In the genomic region with DNA sequence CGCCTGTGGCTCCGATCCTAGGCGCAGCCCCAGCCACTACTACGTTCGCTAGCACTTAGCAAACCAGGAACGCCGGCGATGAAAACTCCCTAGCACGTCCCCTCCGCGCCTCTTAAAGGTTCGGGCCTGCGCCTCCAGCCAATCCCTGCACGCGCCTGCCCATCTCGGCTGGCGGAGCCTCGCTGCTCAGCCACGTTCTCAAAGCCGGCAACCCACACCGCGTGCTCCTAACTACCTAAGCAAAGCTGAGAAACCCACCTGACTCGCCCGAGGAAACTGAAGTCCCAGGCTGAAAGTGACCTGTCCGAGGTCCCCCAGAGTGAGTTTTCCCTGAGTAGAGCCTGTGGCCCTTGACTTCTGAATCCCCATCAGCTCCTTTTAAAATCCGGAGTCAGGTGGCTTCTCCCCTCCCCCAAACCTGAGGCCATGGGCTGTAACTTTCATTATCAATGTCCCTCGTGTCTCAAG, we compare ENCODE assay signal across 8 mouse cellular contexts. TPM values are rescaled to one million over a fixed set of nuclear protein-coding genes. Genes with fewer than 3 reads are reported as not detected.
DNase-seq lines count a peak whose midpoint lies in the region; ATAC-seq and TF ChIP-seq lines count a peak whose summit lies in the region.

Gene Mfsd2a (minus strand): TSS at position 89 of the 468 bp plus-strand sequence.

- no peaks in the 10 kb centered on the region for H3K36me3 ChIP-seq in E14TG2a.4 (ENCODE audit: insufficient read depth, low read length)
- H3K36me3 ChIP-seq in forebrain, embryonic 14.5 days (ENCODE audit: control insufficient read depth, insufficient read depth, low read length): peaks cover 8% of the 10 kb centered on the region; the same call in 1 of the 2 replicates
- peaks cover 31% of the 10 kb centered on the region for H3K36me3 ChIP-seq in hindbrain, embryonic 10.5 days
- no peaks in the 10 kb centered on the region for H3K36me3 ChIP-seq in neural tube, embryonic 15.5 days

- H3K27ac ChIP-seq in forebrain, embryonic 14.5 days (ENCODE audit: low read depth, low read length): peak within 1 kb of the TSS; percentile 46
- peak within 1 kb of the TSS; percentile 94 for H3K27ac ChIP-seq in hindbrain, embryonic 10.5 days
- peak within 1 kb of the TSS; percentile 51; the same call in 1 of the 2 replicates for H3K27ac ChIP-seq in neural tube, embryonic 15.5 days (replicated peaks)

- H3K4me3 ChIP-seq in E14TG2a.4 (replicated peaks; ENCODE audit: low read length): peak within 1 kb of the TSS; percentile 75
- peak within 1 kb of the TSS; percentile 62 for H3K4me3 ChIP-seq in forebrain, embryonic 14.5 days (ENCODE audit: low read depth, low read length)
- H3K4me3 ChIP-seq in hindbrain, embryonic 10.5 days: peak within 1 kb of the TSS; percentile 86
- peak within 1 kb of the TSS; percentile 31 for H3K4me3 ChIP-seq in lung, adult 2 months (replicated peaks; ENCODE audit: extremely low read depth, low read depth, low read length)
- peak within 1 kb of the TSS; percentile 59 for H3K4me3 ChIP-seq in neural tube, embryonic 15.5 days (replicated peaks)

- H3K4me1 ChIP-seq in E14TG2a.4 (replicated peaks; ENCODE audit: low read depth, low read length): peaks cover 25% of the 10 kb centered on the region
- peaks cover 32% of the 10 kb centered on the region for H3K4me1 ChIP-seq in forebrain, embryonic 14.5 days (ENCODE audit: control insufficient read depth, insufficient read depth, low read length)
- H3K4me1 ChIP-seq in hindbrain, embryonic 10.5 days (replicated peaks): peaks cover 57% of the 10 kb centered on the region
- no peaks in the 10 kb centered on the region; the same call in 1 of the 2 replicates for H3K4me1 ChIP-seq in lung, adult 2 months (ENCODE audit: control insufficient read depth, insufficient read depth, low read length)
- peaks cover 42% of the 10 kb centered on the region for H3K4me1 ChIP-seq in neural tube, embryonic 15.5 days

- no peak for TF ChIP-seq CTCF in E14TG2a.4 (conservative IDR thresholded peaks at IDR 0.05; ENCODE audit: low read length)
- TF ChIP-seq CTCF in lung, adult 2 months (IDR thresholded peaks at IDR 0.05; ENCODE audit: insufficient read depth, low read length): no peak

- H3K9me3 ChIP-seq in E14TG2a.4 (ENCODE audit: low read length): no peaks in the 10 kb centered on the region
- no peaks in the 10 kb centered on the region for H3K9me3 ChIP-seq in forebrain, embryonic 14.5 days (replicated peaks; ENCODE audit: control insufficient read depth, low read length)
- H3K9me3 ChIP-seq in hindbrain, embryonic 10.5 days: no peaks in the 10 kb centered on the region
- H3K9me3 ChIP-seq in neural tube, embryonic 15.5 days (replicated peaks): no peaks in the 10 kb centered on the region

- H3K27me3 ChIP-seq in E14TG2a.4 (ENCODE audit: insufficient read depth, low read length): peaks cover 84% of the 10 kb centered on the region
- H3K27me3 ChIP-seq in forebrain, embryonic 14.5 days (replicated peaks; ENCODE audit: control insufficient read depth, insufficient read depth, low read length): 0 out of 2 replicates have a peak, but pooled peaks cover 3% of the 10 kb centered on the region
- peaks cover 39% of the 10 kb centered on the region for H3K27me3 ChIP-seq in hindbrain, embryonic 10.5 days (ENCODE audit: insufficient read depth, poor library complexity, severe bottlenecking)
- H3K27me3 ChIP-seq in neural tube, embryonic 15.5 days (replicated peaks): no peaks in the 10 kb centered on the region; the same call in 1 of the 2 replicates

- TF ChIP-seq POLR2A in lung, adult 2 months (IDR thresholded peaks at IDR 0.05; ENCODE audit: borderline replicate concordance, extremely low read depth, low read depth, low read length): peak; percentile 37; the same call in 1 of the 2 replicates

- under 1% methylated on average over 27 of the region's 27 CpGs for WGBS in forebrain, embryonic 14.5 days
- under 1% methylated on average over 27 of the region's 27 CpGs for WGBS in hindbrain, embryonic 10.5 days
- WGBS in lung, adult 2 months: under 1% methylated on average over 27 of the region's 27 CpGs
- WGBS in neural tube, embryonic 15.5 days: under 1% methylated on average over 27 of the region's 27 CpGs

- H3K9ac ChIP-seq in forebrain, embryonic 14.5 days (ENCODE audit: low read length): peak within 1 kb of the TSS; percentile 74
- peak within 1 kb of the TSS; percentile 60 for H3K9ac ChIP-seq in neural tube, embryonic 15.5 days (replicated peaks)

- DNase-seq in adrenal gland, postnatal 25 days: peak; percentile 66
- DNase-seq in forebrain, embryonic 14.5 days (ENCODE audit: low spot score): peak; percentile 88
- peak; percentile 82 for DNase-seq in hindbrain, embryonic 10.5 days (ENCODE audit: low spot score)
- peak; percentile 35 to 72 for DNase-seq in layer of hippocampus, adult 8-10 months (ENCODE audit: low spot score in 2 of 2)
- DNase-seq in lung, adult 2 months: peak; percentile 64
- peak; percentile 68 for DNase-seq in thymus, postnatal 4 days

- peak; percentile 85 for ATAC-seq in forebrain, embryonic 14.5 days
- ATAC-seq in neural tube, embryonic 15.5 days (ENCODE audit: low FRiP score): peak; percentile 80

- peak within 1 kb of the TSS; percentile 99 for H3K4me2 ChIP-seq in forebrain, embryonic 14.5 days (ENCODE audit: low read length)
- peak within 1 kb of the TSS; percentile 100 for H3K4me2 ChIP-seq in neural tube, embryonic 15.5 days

RNA-seq across cellular contexts. Expression of gene Mfsd2a, which starts in this region (rescaled TPM):
- 1.7 TPM in 1 of 2 replicates, not detected in the other for total RNA-seq in adrenal gland, postnatal 25 days (2021)
- polyA plus RNA-seq in forebrain, embryonic 14.5 days (2014; fragmentation: Nextera tagmentation; extraction: Ambion mirVana): 31.3 and 36.8 TPM in 2 replicates
- polyA plus RNA-seq in hindbrain, embryonic 10.5 days (2016; fragmentation: Nextera tagmentation; extraction: Ambion mirVana): 26.8 and 28.9 TPM in 2 replicates
- 10 to 100 TPM; 26.7 to 32.6 (median 30.9) TPM for total RNA-seq in layer of hippocampus, adult 8-10 months (2022)
- polyA plus RNA-seq in lung, adult 2 months (2012; rRNA removed): 7.2 and 11.3 TPM in 2 replicates
- polyA plus RNA-seq in neural tube, embryonic 15.5 days (2015; fragmentation: Nextera tagmentation; extraction: Ambion mirVana): 23.3 and 29.3 TPM in 2 replicates

Comparison
In these comparisons a context has a peak if more than half of its experiments do, and no peak if none do; other contexts are left out.
1. Peak in every context shown above with its lines: DNase-seq, ATAC-seq, H3K4me3 ChIP-seq and H3K27ac ChIP-seq.
2. RNA of gene Mfsd2a (total RNA-seq): 26.7 to 32.6 TPM in layer of hippocampus, adult 8-10 months; 1.7 TPM in adrenal gland, postnatal 25 days; every median in the first group is over 10 times any median in the second.
3. H3K4me3 ChIP-seq: peak in every context shown above with its lines; median percentile 86 in hindbrain, embryonic 10.5 days; 75 in E14TG2a.4; 62 in forebrain, embryonic 14.5 days; 59 in neural tube, embryonic 15.5 days; 31 in lung, adult 2 months.